Mouse (Mus musculus) hindbrain, embryonic 16.5 days (tissue): ENCODE data around the gene Txndc2. TPM values are rescaled to one million over a fixed set of nuclear protein-coding genes. Genes with fewer than 3 reads are reported as not detected.

ENCODE experiments used
- ATAC-seq: fragments of 200-750 bp; cut with Nextera tagmentation; 2 replicates; pipeline ENCODE4 v1.8.0; 2017; ENCODE audit warnings: moderate TSS enrichment, moderate library complexity
- H3K27ac ChIP-seq: fragments of 300-500 bp; sonication (generic); 2 replicates; pipeline ENCODE4 v1.5.1; 2014; ENCODE audit warnings: low read depth, mild to moderate bottlenecking, control low read depth, low read length, moderate library complexity
- H3K27me3 ChIP-seq: fragments of 300-500 bp; sonication (generic); replicated peaks from 2 replicates; pipeline ENCODE4 v1.6.1; 2014; ENCODE audit warnings: low read length; ENCODE audit not compliant: control insufficient read depth, insufficient read depth
- H3K36me3 ChIP-seq: fragments of 300-500 bp; sonication (generic); 2 replicates; pipeline ENCODE4 v1.6.1; 2014; ENCODE audit warnings: mild to moderate bottlenecking, low read length, moderate library complexity, mixed read lengths; ENCODE audit not compliant: control insufficient read depth, insufficient read depth
- H3K4me1 ChIP-seq: fragments of 300-500 bp; sonication (generic); 2 replicates; pipeline ENCODE4 v1.6.1; 2014; ENCODE audit warnings: low read depth, low read length; ENCODE audit not compliant: control insufficient read depth, insufficient read depth
- H3K4me2 ChIP-seq: fragments of 300-500 bp; sonication (generic); 2 replicates; pipeline ENCODE4 v1.6.1; 2014; ENCODE audit warnings: mild to moderate bottlenecking, low read length, control low read depth, moderate library complexity
- H3K4me3 ChIP-seq: fragments of 300-500 bp; sonication (generic); 2 replicates; pipeline ENCODE4 v1.5.1; 2014; ENCODE audit warnings: mild to moderate bottlenecking, low read length, control low read depth, moderate library complexity
- H3K9ac ChIP-seq: fragments of 300-500 bp; sonication (generic); 2 replicates; pipeline ENCODE4 v1.6.1; 2014; ENCODE audit warnings: low read depth, mild to moderate bottlenecking, control low read depth, low read length, moderate library complexity
- H3K9me3 ChIP-seq: fragments of 300-500 bp; sonication (generic); 2 replicates; pipeline ENCODE4 v1.6.1; 2014; ENCODE audit warnings: mild to moderate bottlenecking, low read length, moderate library complexity; ENCODE audit not compliant: control insufficient read depth
- WGBS: fragments of 180-500 bp; shearing (Covaris S2); extraction: QIAGEN DNeasy Blood & Tissue Kit; methylation state at CpG from one replicate; pipeline ENCODE4 v1.1.7; 2014; 5-methylcytosine and 5-hydroxymethylcytosine counted together
- polyA plus RNA-seq: library from polyadenylated mRNA; unstranded; fragments of >200 nt; fragmentation: Nextera tagmentation; extraction: Ambion mirVana; gene quantifications from 2 replicates; pipeline ENCODE4 v1.2.1, GENCODE M21; 2015

Gene Txndc2
- polyA plus RNA-seq: 0.11 TPM in 1 of 2 replicates, not detected in the other

GRCm38 (mm10) chr17:65641734-65642218 lies at the start of gene Txndc2:
Gene Txndc2, minus strand, starts transcription at chr17:65642168.
- Histone ChIP-seq H3K27ac (peak within 1 kb of the TSS; percentile 6; the same call in 1 of the 2 replicates), H3K4me3 (no peak within 1 kb of the TSS), H3K27me3 (no peaks in the 10 kb centered on the region), H3K4me2 (no peak within 1 kb of the TSS), H3K9ac (0 out of 2 replicates have a peak within 1 kb of the TSS, but pooled peaks have one; percentile 2), H3K36me3 (no peaks in the 10 kb centered on the region), H3K9me3 (no peaks in the 10 kb centered on the region), H3K4me1 (peaks cover 13% of the 10 kb centered on the region)
- 87% methylated on average over 11 of the region's 11 CpGs for WGBS
- ATAC-seq: no peak

GRCm38 (mm10) chr17:65683731-65684130 lies 41.8 kb upstream of the Txndc2 start:
- Histone ChIP-seq H3K9ac (no peak overlapping the region), H3K9me3 (no peaks in the 10 kb centered on the region), H3K27me3 (no peaks in the 10 kb centered on the region), H3K4me2 (no peak overlapping the region), H3K27ac (peak overlapping the region; percentile 29; the same call in 1 of the 2 replicates), H3K4me3 (no peak overlapping the region), H3K36me3 (no peaks in the 10 kb centered on the region), H3K4me1 (no peaks in the 10 kb centered on the region)
- peak; percentile 80 for ATAC-seq
- WGBS: 69% methylated on average over 2 of the region's 2 CpGs

- Histone ChIP-seq H3K4me1 (no peaks in the 10 kb centered on the region), H3K27ac (peak overlapping the region; percentile 29; the same call in 1 of the 2 replicates), H3K36me3 (no peaks in the 10 kb centered on the region), H3K9me3 (no peaks in the 10 kb centered on the region), H3K9ac (no peak overlapping the region), H3K4me2 (no peak overlapping the region), H3K4me3 (no peak overlapping the region), H3K27me3 (no peaks in the 10 kb centered on the region)
- ATAC-seq: no peak
- WGBS: 77% methylated on average over 3 of the region's 3 CpGs
These were observed 41.3 kb upstream of the Txndc2 start for GRCm38 (mm10) chr17:65683316-65683715.

- no peaks in the 10 kb centered on the region for H3K36me3 ChIP-seq
- H3K4me3 ChIP-seq: no peak overlapping the region
- no peaks in the 10 kb centered on the region for H3K9me3 ChIP-seq
- H3K4me1 ChIP-seq: no peaks in the 10 kb centered on the region
- 77% methylated on average over 5 of the region's 5 CpGs for WGBS
- no peak overlapping the region for H3K27ac ChIP-seq
- H3K27me3 ChIP-seq: no peaks in the 10 kb centered on the region
- no peak overlapping the region for H3K4me2 ChIP-seq
- H3K9ac ChIP-seq: no peak overlapping the region
- ATAC-seq: no peak
These were observed 40.2 kb upstream of the Txndc2 start for GRCm38 (mm10) chr17:65682071-65682680.

- no peak overlapping the region for H3K4me2 ChIP-seq
- no peak for ATAC-seq
- no peaks in the 10 kb centered on the region for H3K4me1 ChIP-seq
- no peaks in the 10 kb centered on the region for H3K9me3 ChIP-seq
- H3K9ac ChIP-seq: no peak overlapping the region
- 87% methylated on average over 6 of the region's 6 CpGs for WGBS
- no peaks in the 10 kb centered on the region for H3K36me3 ChIP-seq
- no peaks in the 10 kb centered on the region for H3K27me3 ChIP-seq
- no peak overlapping the region for H3K4me3 ChIP-seq
- no peak overlapping the region for H3K27ac ChIP-seq
These were observed 39.5 kb upstream of the Txndc2 start for GRCm38 (mm10) chr17:65681516-65681915.

- H3K4me3 ChIP-seq: no peak overlapping the region
- 83% methylated on average over 2 of the region's 2 CpGs for WGBS
- H3K9ac ChIP-seq: no peak overlapping the region
- no peaks in the 10 kb centered on the region for H3K4me1 ChIP-seq
- no peaks in the 10 kb centered on the region for H3K36me3 ChIP-seq
- no peaks in the 10 kb centered on the region for H3K9me3 ChIP-seq
- H3K27me3 ChIP-seq: no peaks in the 10 kb centered on the region
- ATAC-seq: no peak
- no peak overlapping the region for H3K4me2 ChIP-seq
- H3K27ac ChIP-seq: no peak overlapping the region
These were observed 38.9 kb upstream of the Txndc2 start for GRCm38 (mm10) chr17:65680801-65681412.

GRCm38 (mm10) chr17:65679806-65680446 lies 38.0 kb upstream of the Txndc2 start:
- Histone ChIP-seq H3K9ac (no peak overlapping the region), H3K27ac (no peak overlapping the region), H3K36me3 (no peaks in the 10 kb centered on the region), H3K4me3 (no peak overlapping the region), H3K9me3 (no peaks in the 10 kb centered on the region), H3K4me2 (no peak overlapping the region), H3K4me1 (no peaks in the 10 kb centered on the region), H3K27me3 (no peaks in the 10 kb centered on the region)
- ATAC-seq: no peak
- 74% methylated on average over 14 of the region's 14 CpGs for WGBS

- WGBS: 92% methylated on average over 1 of the region's 1 CpGs
- Histone ChIP-seq H3K9me3 (no peaks in the 10 kb centered on the region), H3K9ac (no peak overlapping the region), H3K27me3 (no peaks in the 10 kb centered on the region), H3K4me1 (no peaks in the 10 kb centered on the region), H3K4me3 (no peak overlapping the region), H3K4me2 (no peak overlapping the region), H3K36me3 (no peaks in the 10 kb centered on the region; the same call in 1 of the 2 replicates), H3K27ac (no peak overlapping the region)
- no peak for ATAC-seq
These were observed 35.8 kb upstream of the Txndc2 start for GRCm38 (mm10) chr17:65677742-65678141.

GRCm38 (mm10) chr17:65676536-65676935 lies 34.6 kb upstream of the Txndc2 start:
- H3K36me3 ChIP-seq: no peaks in the 10 kb centered on the region; the same call in 1 of the 2 replicates
- no peak overlapping the region for H3K27ac ChIP-seq
- H3K4me1 ChIP-seq: no peaks in the 10 kb centered on the region
- no peak overlapping the region for H3K4me2 ChIP-seq
- 95% methylated on average over 8 of the region's 8 CpGs for WGBS
- H3K9ac ChIP-seq: no peak overlapping the region
- H3K4me3 ChIP-seq: no peak overlapping the region
- no peaks in the 10 kb centered on the region for H3K9me3 ChIP-seq
- H3K27me3 ChIP-seq: no peaks in the 10 kb centered on the region
- no peak for ATAC-seq
